Mouse (Mus musculus): ENCODE measurements around the gene 1110008P14Rik. TPM values are rescaled to one million over a fixed set of nuclear protein-coding genes. Genes with fewer than 3 reads are reported as not detected.

1110008P14Rik gene
- polyA plus RNA-seq, 1 experiment = 99.6 TPM

DNA sequence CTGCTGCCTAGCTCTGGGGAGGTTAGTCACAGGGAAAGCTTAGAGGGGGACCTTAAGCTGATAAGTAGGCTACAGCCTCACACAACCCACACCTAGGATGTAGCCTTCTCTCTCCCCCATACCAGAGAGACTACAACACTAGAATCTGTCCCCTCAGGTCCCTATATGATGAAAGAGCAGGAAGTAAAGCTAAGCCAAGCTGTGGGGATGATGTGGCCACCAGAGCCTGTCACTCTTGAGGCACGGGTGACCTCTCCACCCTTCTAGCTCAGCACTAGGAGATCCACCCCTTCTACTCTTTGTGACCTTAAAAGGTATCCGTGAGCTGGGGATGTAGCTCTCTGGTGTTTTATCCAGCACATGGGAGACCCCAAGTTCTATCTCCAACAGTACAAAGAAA, 7.4 kb upstream of the 1110008P14Rik start:
- TF ChIP-seq GATA1 (IDR thresholded peaks at IDR 0.05; ENCODE audit: low read length) = no peak

DNA sequence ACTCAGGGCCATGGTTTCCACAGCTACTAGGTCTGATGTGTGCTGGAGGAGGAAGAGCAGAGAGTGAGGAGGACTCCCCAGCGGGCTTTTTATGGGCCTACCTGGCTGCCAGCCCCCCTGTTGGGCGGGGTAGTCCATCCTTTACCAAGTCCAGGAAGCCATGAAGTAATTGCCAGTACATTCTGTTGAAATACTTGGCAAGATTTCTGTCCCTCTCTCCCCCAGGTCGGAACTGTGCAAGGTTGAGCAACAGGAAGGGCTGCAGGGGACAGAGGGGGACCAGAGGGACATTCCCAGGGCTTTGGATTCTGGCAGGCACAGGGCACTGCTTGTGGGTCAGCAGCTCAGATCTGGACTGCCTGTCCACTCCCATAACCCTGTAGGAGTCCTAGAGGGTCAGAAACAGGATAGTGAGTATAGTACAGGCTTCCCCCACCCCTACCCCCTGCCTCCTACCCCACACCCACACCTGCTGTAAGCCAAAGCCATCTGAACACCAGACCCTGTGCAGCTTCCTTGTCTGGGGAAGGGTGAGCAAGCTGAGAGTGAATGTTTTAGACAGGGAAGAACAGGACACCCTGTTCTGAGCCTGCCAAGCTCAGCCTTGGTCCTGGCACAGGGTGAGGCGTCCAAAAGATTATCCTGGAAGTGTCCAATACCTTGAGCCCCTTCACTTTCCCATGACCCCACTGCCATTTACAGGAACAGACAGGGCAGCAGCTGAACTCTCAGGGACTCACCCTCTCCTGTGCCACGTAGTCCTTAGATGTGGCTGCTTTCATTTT, 6.2 kb upstream of the 1110008P14Rik start, which contains the start of gene Lcn2:
Gene Lcn2, minus strand, starts transcription at position 547 of the 785 bp plus-strand sequence.
- TF ChIP-seq GATA1 (IDR thresholded peaks at IDR 0.05; ENCODE audit: low read length) = no peak

DNA sequence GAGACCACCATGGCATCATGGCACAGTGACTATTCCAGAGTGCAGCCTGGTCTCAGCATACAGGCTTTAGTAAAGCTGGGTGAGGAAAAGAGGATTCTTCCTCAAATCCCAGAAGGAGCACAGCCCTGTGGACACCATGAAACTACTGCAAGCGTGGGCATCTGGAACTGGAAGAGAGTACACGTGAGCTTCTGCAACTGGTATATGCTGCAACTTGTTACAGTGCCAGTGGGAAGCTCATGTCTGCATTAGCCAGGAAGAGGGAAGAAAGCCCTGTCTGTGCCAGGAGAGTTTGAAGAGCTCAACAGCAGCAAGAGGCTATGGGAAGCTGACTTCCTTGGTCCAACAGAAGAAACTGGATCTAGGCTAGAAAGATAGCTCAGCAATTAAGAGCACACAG, 951 bp upstream of the 1110008P14Rik start:
- no peak for TF ChIP-seq GATA1 (IDR thresholded peaks at IDR 0.05; ENCODE audit: low read length)

DNA sequence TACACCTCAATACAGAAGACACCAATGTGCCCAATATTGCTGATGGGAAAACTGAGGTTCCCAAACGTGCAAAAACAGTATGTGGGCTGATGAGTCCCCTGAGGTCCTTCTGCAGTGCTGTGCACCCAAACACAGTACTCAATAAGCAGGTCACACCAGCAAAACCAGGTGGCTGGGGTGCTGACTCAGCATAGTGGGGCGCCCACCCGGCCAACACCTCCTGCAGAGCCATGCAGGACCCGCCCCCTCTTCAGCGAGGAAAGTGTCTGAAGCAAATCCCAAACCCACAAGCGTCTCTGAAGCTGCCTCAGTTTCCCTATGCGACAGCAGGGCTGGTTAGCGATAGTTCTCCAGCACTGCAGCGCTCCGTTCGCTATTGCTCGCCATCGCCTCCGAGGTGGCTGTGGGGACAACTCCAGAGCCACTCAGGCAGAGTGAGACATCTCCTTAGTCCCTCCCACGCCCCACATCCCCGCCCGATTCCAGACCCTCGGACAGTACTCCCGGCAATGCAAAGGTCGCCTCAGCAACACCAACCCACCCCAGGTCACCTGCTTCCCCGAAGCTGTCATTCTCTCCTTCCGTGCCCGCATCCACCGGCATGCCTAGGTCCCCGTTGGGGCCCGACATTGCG, 480 bp downstream of the 1110008P14Rik start:
- no peak for TF ChIP-seq GATA1 (IDR thresholded peaks at IDR 0.05; ENCODE audit: low read length)

DNA sequence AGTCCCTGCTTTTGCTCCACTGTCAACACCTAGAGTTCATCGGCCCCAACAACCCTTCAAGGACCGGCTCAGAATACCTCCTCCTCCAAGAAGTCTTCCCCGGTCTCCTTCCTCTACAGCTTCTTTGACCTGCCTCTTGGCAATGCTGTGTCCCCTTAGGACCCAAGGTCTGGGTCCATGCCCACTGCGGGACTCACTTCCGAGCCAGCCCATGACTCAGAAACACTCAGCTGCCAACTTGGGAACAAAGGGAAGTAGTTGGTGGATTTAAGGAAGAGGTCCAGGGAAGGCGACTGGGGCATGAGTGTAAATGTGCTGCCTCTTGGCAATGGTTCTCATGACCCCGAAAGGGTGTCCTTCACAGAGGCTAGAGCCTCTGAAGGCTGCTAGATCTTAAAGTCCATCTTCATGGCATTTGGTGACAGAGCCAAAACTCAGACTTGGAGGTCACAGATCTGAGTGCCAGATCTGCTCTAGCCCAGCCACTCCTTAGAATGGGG, 1.7 kb downstream of the 1110008P14Rik start:
- no peak for TF ChIP-seq GATA1 (IDR thresholded peaks at IDR 0.05; ENCODE audit: low read length)

DNA sequence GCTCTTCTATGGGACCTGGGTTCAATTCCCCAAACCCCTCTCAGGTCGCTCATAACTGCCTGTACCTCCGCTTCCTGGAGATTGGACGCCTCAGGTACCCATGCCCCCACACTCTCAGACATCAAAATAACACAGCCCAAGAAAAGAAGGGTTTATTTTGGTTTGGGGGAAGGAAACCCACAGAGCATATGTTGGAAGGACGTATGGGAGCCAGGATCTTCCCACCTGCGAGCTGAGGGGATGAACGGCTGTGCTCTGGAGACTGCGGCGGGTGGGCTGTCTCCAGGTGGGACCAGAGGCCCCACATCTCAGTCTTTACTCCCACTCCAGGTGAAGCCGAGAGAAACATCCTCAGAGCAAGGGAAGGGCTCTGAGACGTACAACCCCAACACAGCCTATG, 4.8 kb downstream of the 1110008P14Rik start:
- TF ChIP-seq GATA1 (IDR thresholded peaks at IDR 0.05; ENCODE audit: low read length) = no peak

DNA sequence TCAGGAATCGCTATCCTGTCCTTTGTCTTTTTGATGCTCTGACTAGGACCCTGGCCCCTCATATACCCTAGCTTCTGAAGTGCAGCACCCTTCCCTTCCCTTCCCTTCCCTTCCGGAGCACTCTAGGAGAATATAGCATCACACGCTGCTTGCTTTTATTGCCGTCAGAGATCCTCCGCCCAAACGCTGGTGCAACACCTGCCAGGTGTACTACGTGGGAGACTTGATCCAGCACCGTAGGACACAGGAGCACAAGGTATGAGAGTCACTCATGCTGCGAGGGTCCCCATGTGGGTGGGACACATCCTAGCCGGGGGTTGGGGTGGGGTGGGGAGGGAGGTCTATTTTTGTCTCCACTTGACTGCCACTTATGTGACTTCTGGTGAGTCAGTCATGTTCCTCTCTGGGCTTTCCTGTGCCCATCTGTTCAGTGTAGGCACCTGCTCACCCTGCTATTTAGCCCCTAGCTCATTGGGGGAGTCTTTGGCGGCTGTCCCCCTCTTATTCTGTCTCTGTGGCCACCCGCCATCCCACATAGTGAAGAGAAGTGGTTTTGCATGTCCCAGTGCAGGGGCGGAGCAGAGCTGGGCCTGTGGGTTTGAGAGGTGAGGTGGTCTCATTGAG, 6.3 kb downstream of the 1110008P14Rik start:
- no peak for TF ChIP-seq GATA1 (IDR thresholded peaks at IDR 0.05; ENCODE audit: low read length)

DNA sequence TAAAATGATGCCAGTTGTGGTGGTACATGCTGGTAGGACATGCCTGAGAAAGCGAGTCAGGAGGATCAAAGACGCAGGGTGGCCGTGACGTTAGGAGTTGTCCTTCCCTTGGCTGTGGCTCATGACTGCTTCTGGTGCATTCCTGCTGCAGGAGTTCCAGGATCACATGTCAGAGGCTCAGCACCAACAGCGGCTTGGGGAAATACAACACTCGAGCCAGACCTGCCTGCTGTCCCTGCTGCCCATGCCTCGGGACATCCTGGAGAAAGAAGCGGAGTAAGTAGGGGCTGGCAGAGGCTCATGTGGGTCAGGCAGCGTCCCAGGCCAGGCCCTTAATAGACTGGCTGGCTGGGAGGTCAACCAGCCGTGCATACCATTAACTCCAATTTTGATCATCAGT, 7.5 kb downstream of the 1110008P14Rik start:
- no peak for TF ChIP-seq GATA1 (IDR thresholded peaks at IDR 0.05; ENCODE audit: low read length)

DNA sequence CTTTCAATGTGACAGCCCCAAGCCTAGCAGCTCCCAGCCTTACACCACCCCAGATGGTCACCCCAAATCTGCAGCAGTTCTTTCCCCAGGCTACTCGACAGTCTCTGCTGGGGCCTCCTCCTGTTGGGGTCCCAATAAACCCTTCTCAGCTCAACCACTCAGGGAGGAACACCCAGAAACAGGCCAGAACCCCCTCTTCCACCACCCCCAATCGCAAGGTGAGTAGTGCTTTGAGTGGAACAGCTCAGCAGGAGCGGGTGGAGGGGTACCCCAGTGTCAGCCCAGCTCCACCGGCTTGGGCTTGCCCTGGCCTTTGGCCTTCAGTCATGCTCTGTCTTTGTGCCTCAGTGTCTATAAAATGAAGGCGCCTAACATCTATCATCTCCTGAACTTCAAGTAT, 14.4 kb downstream of the 1110008P14Rik start:
- no peak for TF ChIP-seq GATA1 (IDR thresholded peaks at IDR 0.05; ENCODE audit: low read length)

DNA sequence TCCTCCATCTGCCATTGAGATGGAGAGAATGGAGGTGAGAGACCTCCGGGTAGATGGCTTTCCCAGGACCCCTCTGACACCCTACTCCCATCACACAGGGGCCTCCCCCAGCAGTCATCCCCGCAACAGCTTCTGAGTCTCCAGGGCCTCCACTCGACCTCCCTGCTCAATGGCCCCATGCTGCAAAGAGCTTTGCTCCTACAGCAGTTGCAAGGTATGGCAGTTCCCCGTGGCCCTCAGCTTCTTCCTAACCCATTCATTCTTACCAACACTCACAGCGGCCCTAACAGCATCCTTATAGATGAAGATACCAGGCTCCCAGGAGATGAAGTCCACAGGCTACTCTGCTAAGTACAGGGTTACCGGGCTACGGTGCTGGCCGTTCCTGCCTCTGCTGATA, 17.6 kb downstream of the 1110008P14Rik start:
- no peak for TF ChIP-seq GATA1 (IDR thresholded peaks at IDR 0.05; ENCODE audit: low read length)

DNA sequence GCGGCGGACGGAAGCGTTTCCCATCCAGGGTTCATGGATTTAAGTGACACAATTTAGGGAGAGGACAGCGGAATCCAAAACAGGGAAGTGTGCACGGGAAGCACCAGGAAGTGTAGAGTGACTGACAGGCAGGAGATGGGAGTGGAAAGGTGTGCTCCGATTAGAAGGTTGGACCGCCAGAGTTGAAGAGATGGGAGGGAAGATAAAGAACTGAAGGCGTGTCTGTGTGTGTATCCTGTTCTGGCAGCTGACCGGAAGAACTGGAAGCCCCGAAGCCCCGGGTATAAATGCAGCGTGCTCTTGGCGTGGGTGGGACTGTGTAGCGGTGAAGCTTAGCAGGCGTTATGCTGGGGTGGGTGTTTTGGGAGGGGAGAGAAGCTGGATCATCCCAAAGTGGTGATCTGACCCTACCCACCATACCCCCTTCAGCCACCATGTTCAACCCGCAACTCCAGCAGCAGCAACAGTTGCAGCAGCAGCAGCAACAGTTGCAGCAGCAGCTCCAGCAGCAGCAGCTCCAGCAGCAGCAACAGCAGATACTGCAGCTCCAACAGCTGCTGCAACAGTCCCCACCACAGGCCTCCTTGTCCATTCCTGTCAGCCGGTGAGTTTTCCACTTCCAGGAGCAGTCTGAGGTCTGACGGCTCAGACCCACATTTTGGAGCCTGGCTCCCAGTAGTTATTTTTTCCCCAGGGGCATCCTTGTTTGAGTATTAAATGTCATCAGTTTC, 18.2 kb downstream of the 1110008P14Rik start:
- TF ChIP-seq GATA1 (IDR thresholded peaks at IDR 0.05; ENCODE audit: low read length) = peak; percentile 29

DNA sequence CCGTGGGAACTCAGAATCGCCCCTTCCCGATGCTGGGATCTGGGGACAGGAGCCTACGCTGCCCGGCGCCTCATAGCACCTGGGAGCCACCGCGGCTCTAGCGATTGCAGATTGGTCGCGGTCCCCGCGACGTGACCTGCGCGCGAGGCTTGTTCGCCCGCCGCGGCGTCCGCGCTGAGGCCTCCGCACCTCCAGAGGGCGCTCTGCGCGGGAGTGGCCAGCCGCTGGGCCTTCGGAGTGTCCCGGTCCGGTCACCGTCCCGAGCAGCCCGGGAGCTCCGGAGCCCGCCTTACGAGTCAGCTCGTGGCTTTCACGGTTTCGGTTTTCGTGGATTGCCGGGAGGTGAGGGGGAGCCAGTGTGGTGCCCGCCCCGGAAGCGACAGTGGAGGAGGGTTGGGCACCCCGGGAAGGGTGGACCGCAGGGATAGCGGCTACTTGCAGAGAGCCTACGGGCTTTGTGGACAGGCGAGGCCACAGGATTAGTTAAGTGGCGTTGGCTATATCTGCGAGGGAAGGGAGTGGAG, 18.9 kb downstream of the 1110008P14Rik start:
- no peak for TF ChIP-seq GATA1 (IDR thresholded peaks at IDR 0.05; ENCODE audit: low read length)

DNA sequence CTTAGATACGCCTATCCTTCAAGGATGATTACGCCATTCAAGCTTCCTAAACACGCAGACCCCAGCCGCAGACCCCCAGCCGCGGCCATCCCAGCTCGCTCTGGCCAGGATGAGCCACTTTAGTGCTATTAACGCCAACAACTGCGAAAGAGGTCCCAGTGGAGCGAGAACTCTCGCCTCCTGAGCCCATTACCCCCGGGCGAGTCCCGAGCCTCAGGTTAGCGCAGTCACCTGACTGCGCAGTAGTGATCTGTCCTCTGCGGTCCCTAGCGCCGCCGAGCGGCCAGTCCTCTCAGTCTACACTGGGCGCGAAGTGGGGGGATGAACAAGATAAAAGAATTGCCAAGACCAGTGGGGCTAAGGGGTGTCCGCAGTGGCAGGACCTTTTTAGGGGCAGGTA, 20.3 kb downstream of the 1110008P14Rik start:
- TF ChIP-seq GATA1 (IDR thresholded peaks at IDR 0.05; ENCODE audit: low read length) = no peak

DNA sequence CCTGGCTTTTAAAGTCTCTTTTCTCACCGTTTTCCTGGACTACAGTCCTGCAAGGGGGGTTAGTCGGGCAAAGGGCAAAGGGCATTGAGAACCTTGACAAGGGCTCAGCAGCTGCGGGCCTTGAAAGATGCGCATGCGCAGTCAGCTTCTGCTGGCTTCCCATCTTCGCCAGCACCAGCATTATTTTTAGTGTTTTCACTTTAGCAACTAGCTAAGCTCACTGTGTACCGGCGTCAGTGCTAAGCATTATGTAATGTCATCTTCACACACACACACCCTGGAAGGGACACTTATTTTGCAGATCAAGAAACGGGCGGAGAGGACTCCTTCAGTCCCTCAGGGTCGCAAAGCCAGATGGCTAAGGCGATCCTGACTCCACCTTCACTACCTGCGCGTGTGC, 21.0 kb downstream of the 1110008P14Rik start:
- no peak for TF ChIP-seq GATA1 (IDR thresholded peaks at IDR 0.05; ENCODE audit: low read length)

DNA sequence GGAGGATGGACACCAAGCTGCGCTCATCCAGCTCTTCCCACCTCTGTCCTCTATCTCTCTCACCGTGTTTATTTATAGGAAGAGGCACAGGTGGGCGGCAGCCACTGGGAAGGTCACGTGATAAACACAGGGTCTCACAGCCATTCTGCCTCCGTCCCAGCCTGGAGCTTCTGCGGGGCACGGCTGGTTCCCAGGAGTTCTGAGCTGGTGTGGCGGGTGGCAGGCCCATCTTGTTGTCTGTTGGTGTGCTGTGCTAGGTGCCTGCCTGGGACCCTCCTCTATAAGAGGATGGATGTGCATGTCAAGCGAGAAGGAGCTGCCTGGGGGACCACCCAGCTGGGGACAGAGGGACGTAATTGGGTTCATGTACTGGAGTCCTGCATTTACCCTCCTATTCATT, 23.4 kb downstream of the 1110008P14Rik start:
- TF ChIP-seq GATA1 (IDR thresholded peaks at IDR 0.05; ENCODE audit: low read length) = no peak

Measured in G1E-ER4 (cell line).